Mouse (Mus musculus) thymus, adult 2 months (tissue): Measurements from ENCODE around the gene Adipor2. TPM values are rescaled to one million over a fixed set of nuclear protein-coding genes. Genes with fewer than 3 reads are reported as not detected.
"Not testable (repeated sequence)": the region's sequence is repeated elsewhere in the genome, so short reads cannot be mapped to it uniquely, and the experiment has no call there.

Experiments
- DNase-seq: peaks from one replicate; pipeline ENCODE4 v3.0.0; 2021
- H3K27ac ChIP-seq: fragments of 200-500 bp; 2 replicates; pipeline ENCODE4 v1.5.1; 2012; ENCODE audit warnings: low read length, control low read depth; ENCODE audit not compliant: control insufficient read depth, insufficient read depth
- H3K27me3 ChIP-seq: fragments of 200-500 bp; 2 replicates; pipeline ENCODE4 v1.6.1; 2012; ENCODE audit warnings: mild to moderate bottlenecking, low read length, moderate library complexity, mixed read lengths; ENCODE audit not compliant: control insufficient read depth, insufficient read depth
- H3K36me3 ChIP-seq: fragments of 200-500 bp; 2 replicates; pipeline ENCODE4 v1.6.1; 2012; ENCODE audit warnings: mild to moderate bottlenecking, low read length, moderate library complexity; ENCODE audit not compliant: control insufficient read depth, insufficient read depth
- H3K4me1 ChIP-seq: fragments of 200-500 bp; replicated peaks from 2 replicates; pipeline ENCODE4 v1.6.1; 2012; ENCODE audit warnings: low read length; ENCODE audit not compliant: control insufficient read depth, insufficient read depth
- H3K4me3 ChIP-seq: fragments of 200-500 bp; 2 replicates; pipeline ENCODE4 v1.5.1; 2012; ENCODE audit warnings: mild to moderate bottlenecking, low read length, control low read depth, moderate library complexity; ENCODE audit not compliant: control insufficient read depth, insufficient read depth
- CTCF ChIP-seq: fragments of 200-500 bp; IDR thresholded peaks from 2 replicates; pipeline ENCODE4 v1.5.1; 2012; ENCODE audit warnings: mild to moderate bottlenecking, control low read depth, low read length, moderate library complexity, borderline replicate concordance; ENCODE audit not compliant: control insufficient read depth, poor library complexity, insufficient read depth; ENCODE audit errors: extremely low read depth
- POLR2A ChIP-seq: fragments of 200-500 bp; IDR thresholded peaks from 2 replicates; pipeline ENCODE4 v1.6.1; 2012; ENCODE audit warnings: mild to moderate bottlenecking, low read length, control low read depth, moderate library complexity; ENCODE audit not compliant: control insufficient read depth, poor library complexity, insufficient read depth; ENCODE audit errors: extremely low read depth
- WGBS: fragments of 180-500 bp; shearing (Covaris S2); methylation state at CpG from one replicate; pipeline ENCODE4 v1.1.7; 2018; 5-methylcytosine and 5-hydroxymethylcytosine counted together
- polyA plus RNA-seq: library from polyadenylated mRNA; depleted of rRNA; stranded (reverse); fragments of >200 nt; gene quantifications from 2 replicates; pipeline ENCODE4 v1.2.3, GENCODE M21; 2012

Gene Adipor2
- polyA plus RNA-seq, 1 experiment, result 70.7 TPM

GRCm38 (mm10) chr6:119363593-119363992 lies 53.9 kb downstream of the Adipor2 start:
- H3K36me3 ChIP-seq, result peaks cover 52% of the 10 kb centered on the region
- TF ChIP-seq CTCF (no peak), POLR2A (no peak)
- WGBS, result 97% methylated on average over 5 of the region's 5 CpGs

GRCm38 (mm10) chr6:119360925-119361702 lies 56.4 kb downstream of the Adipor2 start:
- no peak overlapping the region for H3K4me3 ChIP-seq
- no peaks in the 10 kb centered on the region for H3K4me1 ChIP-seq
- H3K27ac ChIP-seq, result no peak overlapping the region
- peaks cover 67% of the 10 kb centered on the region for H3K36me3 ChIP-seq
- H3K27me3 ChIP-seq, result no peaks in the 10 kb centered on the region
- 97% methylated on average over 3 of the region's 3 CpGs for WGBS
- DNase-seq, result no peak
- no peak for TF ChIP-seq POLR2A
- no peak for TF ChIP-seq CTCF

More at GRCm38 (mm10) chr6:119363593-119363992, 53.9 kb downstream of the Adipor2 start:
- no peaks in the 10 kb centered on the region for H3K27me3 ChIP-seq
- no peak overlapping the region for H3K4me3 ChIP-seq
- H3K4me1 ChIP-seq, result peaks cover 9% of the 10 kb centered on the region
- DNase-seq, result no peak
- no peak overlapping the region for H3K27ac ChIP-seq

DNA sequence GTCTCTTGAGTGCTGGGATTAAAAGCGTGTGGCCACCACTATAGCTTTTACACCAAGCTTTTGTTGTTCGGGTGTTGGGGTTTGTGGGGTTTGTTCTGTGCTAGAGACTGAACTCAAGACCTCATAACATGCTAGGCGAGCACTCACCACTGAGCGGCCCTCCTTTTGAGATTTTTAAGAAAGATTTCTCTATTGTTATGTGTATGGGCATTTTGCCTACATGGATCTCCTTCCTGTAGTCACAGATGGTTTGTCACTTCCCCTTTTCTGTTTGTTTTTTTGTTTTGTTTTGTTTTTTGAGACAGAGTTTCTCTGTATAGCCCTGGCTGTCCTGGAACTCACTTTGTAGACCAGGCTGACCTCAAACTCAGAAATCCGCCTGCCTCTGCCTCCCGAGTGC lies 57.3 kb downstream of the Adipor2 start:
- not testable (repeated sequence) for H3K27me3 ChIP-seq, H3K4me1 ChIP-seq, H3K27ac ChIP-seq, H3K4me3 ChIP-seq, DNase-seq
- peaks cover 72% of the 10 kb centered on the region for H3K36me3 ChIP-seq
- WGBS, result 92% methylated on average over 6 of the region's 6 CpGs

- no peak for TF ChIP-seq POLR2A
- no peak for TF ChIP-seq CTCF
- whole genome bisulfite sequencing, result 97% methylated on average over 8 of the region's 8 CpGs
- peaks cover 78% of the 10 kb centered on the region for H3K36me3 ChIP-seq
- no peaks in the 10 kb centered on the region for H3K4me1 ChIP-seq
- H3K4me3 ChIP-seq, result no peak overlapping the region
- H3K27ac ChIP-seq, result no peak overlapping the region
- H3K27me3 ChIP-seq, result no peaks in the 10 kb centered on the region
- DNase-seq, result no peak
These were observed 59.4 kb downstream of the Adipor2 start for GRCm38 (mm10) chr6:119358020-119358571.

DNA sequence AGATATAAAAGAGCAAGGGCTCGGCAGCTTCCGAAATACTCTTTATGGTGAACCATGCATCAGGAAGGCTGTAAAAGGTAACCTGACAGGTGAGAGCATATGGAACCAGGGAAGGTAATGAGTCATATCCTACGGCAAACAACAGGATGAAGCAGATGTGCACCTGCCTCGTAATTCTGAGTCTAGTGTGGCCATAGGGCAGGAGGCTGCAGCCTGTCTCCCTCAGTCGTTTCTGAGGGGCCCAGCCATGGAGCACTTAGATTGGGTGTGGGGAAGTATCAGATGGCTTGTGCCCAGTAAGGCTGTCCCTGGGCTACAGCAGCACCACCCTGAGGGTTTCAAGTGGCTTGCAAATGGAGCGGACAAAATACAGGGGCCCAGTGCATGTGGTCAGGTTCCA lies 65.0 kb downstream of the Adipor2 start:
- TF ChIP-seq CTCF (no peak), POLR2A (no peak)
- H3K27me3 ChIP-seq, result no peaks in the 10 kb centered on the region
- 89% methylated on average over 6 of the region's 6 CpGs for WGBS
- H3K36me3 ChIP-seq, result peaks cover 40% of the 10 kb centered on the region
- H3K27ac ChIP-seq, result no peak overlapping the region
- H3K4me1 ChIP-seq, result no peaks in the 10 kb centered on the region
- DNase-seq, result no peak
- no peak overlapping the region for H3K4me3 ChIP-seq

DNA sequence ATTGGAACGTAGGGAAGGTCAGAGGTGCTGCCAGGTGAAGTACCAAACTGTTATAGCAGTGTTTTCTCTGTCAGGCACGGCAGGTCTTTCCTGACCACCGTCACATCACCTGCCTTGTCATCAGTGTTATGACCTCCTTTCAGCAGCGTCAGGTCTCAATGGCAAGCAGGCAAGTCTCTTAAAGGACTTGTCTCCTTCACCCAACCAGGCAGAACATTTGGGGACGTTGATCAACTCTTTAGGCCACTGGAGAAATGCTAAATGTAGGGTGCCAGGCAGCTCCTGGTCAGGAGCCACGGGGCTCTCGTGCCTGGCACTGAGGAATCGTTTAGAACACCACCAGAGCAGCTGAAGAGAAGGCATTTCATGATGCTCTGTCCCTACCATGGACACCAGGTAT lies 65.8 kb downstream of the Adipor2 start:
- TF ChIP-seq CTCF (no peak), POLR2A (no peak)
- 83% methylated on average over 8 of the region's 8 CpGs for WGBS
- Histone ChIP-seq H3K27me3 (no peaks in the 10 kb centered on the region), H3K4me3 (no peak overlapping the region), H3K4me1 (peaks cover 6% of the 10 kb centered on the region), H3K36me3 (peaks cover 32% of the 10 kb centered on the region), H3K27ac (no peak overlapping the region)
- no peak for DNase-seq
